Mouse (Mus musculus) embryonic facial prominence, embryonic 10.5 days (tissue): ENCODE measurements around the gene Mdh2. TPM values are rescaled to one million over a fixed set of nuclear protein-coding genes. Genes with fewer than 3 reads are reported as not detected.

Source experiments
- DNase-seq: peaks from one replicate; pipeline ENCODE4 v3.0.0-alpha.2; 2017; ENCODE audit warnings: low spot score
- H3K27ac ChIP-seq: fragments of 300-500 bp; sonication (generic); replicated peaks from 2 replicates; pipeline ENCODE4 v1.5.1; 2016; ENCODE audit warnings: mild to moderate bottlenecking
- H3K27me3 ChIP-seq: fragments of 300-500 bp; sonication (generic); replicated peaks from 2 replicates; pipeline ENCODE4 v1.6.1; 2016; ENCODE audit warnings: low read depth, mild to moderate bottlenecking; ENCODE audit not compliant: poor library complexity, severe bottlenecking
- H3K36me3 ChIP-seq: fragments of 300-500 bp; sonication (generic); replicated peaks from 2 replicates; pipeline ENCODE4 v1.6.1; 2016; ENCODE audit warnings: mild to moderate bottlenecking, moderate library complexity
- H3K4me1 ChIP-seq: fragments of 300-500 bp; sonication (generic); 2 replicates; pipeline ENCODE4 v1.6.1; 2016
- H3K4me3 ChIP-seq: fragments of 300-500 bp; sonication (generic); 2 replicates; pipeline ENCODE4 v1.5.1; 2016; ENCODE audit warnings: mild to moderate bottlenecking, moderate library complexity
- H3K9me3 ChIP-seq: fragments of 300-500 bp; sonication (generic); 2 replicates; pipeline ENCODE4 v1.6.1; 2016; ENCODE audit warnings: mild to moderate bottlenecking
- WGBS: fragments of 180-500 bp; shearing (Covaris S2); methylation state at CpG from one replicate; pipeline ENCODE4 v1.1.7; 2016; 5-methylcytosine and 5-hydroxymethylcytosine counted together
- microRNA-seq: library from miRNA; unstranded; fragments of <30 nt; microRNA quantifications from one replicate; pipeline ENCODE4, GENCODE M21; 2017
- polyA plus RNA-seq: library from polyadenylated mRNA; unstranded; fragments of >200 nt; fragmentation: Nextera tagmentation; extraction: Ambion mirVana; gene quantifications from 2 replicates; pipeline ENCODE4 v1.2.1, GENCODE M21; 2016

Mdh2 gene
- polyA plus RNA-seq, 1 experiment from 2014 or later, result 603 TPM

GRCm38 (mm10) chr5:135812991-135813390, 34.7 kb downstream of the Mdh2 start:
- no peaks in the 10 kb centered on the region for H3K4me1 ChIP-seq
- no peak for DNase-seq

GRCm38 (mm10) chr5:135818491-135818890, 40.2 kb downstream of the Mdh2 start:
- peaks cover 8% of the 10 kb centered on the region for H3K4me1 ChIP-seq
- no peak for DNase-seq
- WGBS, result 53% methylated on average over 7 of the region's 7 CpGs
- no peak overlapping the region for H3K27ac ChIP-seq
- no peaks in the 10 kb centered on the region for H3K36me3 ChIP-seq
- H3K27me3 ChIP-seq, result peaks cover 17% of the 10 kb centered on the region
- H3K9me3 ChIP-seq, result no peaks in the 10 kb centered on the region
- no peak overlapping the region for H3K4me3 ChIP-seq

More at GRCm38 (mm10) chr5:135812991-135813390, 34.7 kb downstream of the Mdh2 start:
- H3K4me3 ChIP-seq, result no peak overlapping the region
- WGBS, result 70% methylated on average over 5 of the region's 5 CpGs
- no peaks in the 10 kb centered on the region for H3K27me3 ChIP-seq
- no peaks in the 10 kb centered on the region for H3K36me3 ChIP-seq
- H3K27ac ChIP-seq, result no peak overlapping the region
- no peaks in the 10 kb centered on the region for H3K9me3 ChIP-seq

GRCm38 (mm10) chr5:135822316-135822944, 44.1 kb downstream of the Mdh2 start:
- Histone ChIP-seq H3K27me3 (peaks cover 17% of the 10 kb centered on the region), H3K4me3 (no peak overlapping the region), H3K36me3 (no peaks in the 10 kb centered on the region), H3K4me1 (peaks cover 16% of the 10 kb centered on the region), H3K27ac (no peak overlapping the region), H3K9me3 (no peaks in the 10 kb centered on the region)
- peak; percentile 31 for DNase-seq
- 22% methylated on average over 7 of the region's 7 CpGs for WGBS

- 62% methylated on average over 3 of the region's 3 CpGs for WGBS
- Histone ChIP-seq H3K4me1 (peaks cover 16% of the 10 kb centered on the region), H3K4me3 (no peak overlapping the region), H3K27me3 (peaks cover 4% of the 10 kb centered on the region; the same call in 1 of the 2 replicates), H3K27ac (no peak overlapping the region), H3K9me3 (no peaks in the 10 kb centered on the region), H3K36me3 (no peaks in the 10 kb centered on the region)
- DNase-seq, result no peak
Observed at GRCm38 (mm10) chr5:135824517-135824916, 46.2 kb downstream of the Mdh2 start.

- 0 out of 2 replicates have a peak overlapping the region, but pooled peaks have one; percentile 24 for H3K27ac ChIP-seq
- 44% methylated on average over 6 of the region's 6 CpGs for WGBS
Observed at GRCm38 (mm10) chr5:135826225-135826624, 47.9 kb downstream of the Mdh2 start.

GRCm38 (mm10) chr5:135829381-135829780, 51.1 kb downstream of the Mdh2 start:
- no peak for DNase-seq
- H3K4me1 ChIP-seq, result peaks cover 8% of the 10 kb centered on the region
- no peak overlapping the region for H3K4me3 ChIP-seq
- no peaks in the 10 kb centered on the region for H3K36me3 ChIP-seq
- peaks cover 20% of the 10 kb centered on the region for H3K27me3 ChIP-seq
- 87% methylated on average over 8 of the region's 8 CpGs for WGBS
- H3K9me3 ChIP-seq, result no peaks in the 10 kb centered on the region
- H3K27ac ChIP-seq, result no peak overlapping the region

More at GRCm38 (mm10) chr5:135826225-135826624, 47.9 kb downstream of the Mdh2 start:
- peaks cover 16% of the 10 kb centered on the region for H3K4me1 ChIP-seq
- no peak overlapping the region for H3K4me3 ChIP-seq
- DNase-seq, result no peak
- no peaks in the 10 kb centered on the region for H3K9me3 ChIP-seq
- 0 out of 2 replicates have a peak, but pooled peaks cover 3% of the 10 kb centered on the region for H3K27me3 ChIP-seq
- H3K36me3 ChIP-seq, result no peaks in the 10 kb centered on the region

- Histone ChIP-seq H3K4me1 (peaks cover 16% of the 10 kb centered on the region), H3K27me3 (peaks cover 48% of the 10 kb centered on the region), H3K4me3 (no peak overlapping the region), H3K36me3 (no peaks in the 10 kb centered on the region), H3K9me3 (no peaks in the 10 kb centered on the region), H3K27ac (no peak overlapping the region)
- no peak for DNase-seq
- 43% methylated on average over 4 of the region's 4 CpGs for WGBS
Observed at GRCm38 (mm10) chr5:135832729-135833128, 54.4 kb downstream of the Mdh2 start.

- H3K9me3 ChIP-seq, result no peaks in the 10 kb centered on the region
- peak overlapping the region; percentile 55 for H3K27ac ChIP-seq
- under 1% methylated on average over 47 of the region's 47 CpGs for WGBS
- H3K36me3 ChIP-seq, result no peaks in the 10 kb centered on the region
- peaks cover 48% of the 10 kb centered on the region for H3K27me3 ChIP-seq
- peak; percentile 93 for DNase-seq
- peak overlapping the region; percentile 67 for H3K4me3 ChIP-seq
- peaks cover 16% of the 10 kb centered on the region for H3K4me1 ChIP-seq
Observed at GRCm38 (mm10) chr5:135834769-135835491, 56.6 kb downstream of the Mdh2 start.

GRCm38 (mm10) chr5:135835492-135835858, 57.2 kb downstream of the Mdh2 start:
- no peak overlapping the region for H3K27ac ChIP-seq
- peaks cover 16% of the 10 kb centered on the region for H3K4me1 ChIP-seq
- no peak for DNase-seq
- H3K27me3 ChIP-seq, result peaks cover 54% of the 10 kb centered on the region
- 4% methylated on average over 12 of the region's 12 CpGs for WGBS
- H3K4me3 ChIP-seq, result peak overlapping the region; percentile 67
- H3K36me3 ChIP-seq, result no peaks in the 10 kb centered on the region
- H3K9me3 ChIP-seq, result no peaks in the 10 kb centered on the region

GRCm38 (mm10) chr5:135835981-135836380, 57.7 kb downstream of the Mdh2 start:
- Histone ChIP-seq H3K27ac (no peak overlapping the region), H3K36me3 (no peaks in the 10 kb centered on the region), H3K4me3 (peak overlapping the region; percentile 67), H3K4me1 (peaks cover 16% of the 10 kb centered on the region), H3K9me3 (no peaks in the 10 kb centered on the region), H3K27me3 (peaks cover 58% of the 10 kb centered on the region)
- 20% methylated on average over 12 of the region's 12 CpGs for WGBS
- no peak for DNase-seq

Small RNAs within 50 kb of the gene (microRNA-seq; reads per million reads assigned to microRNA genes)
- gene Gm23268 (not detected), gene Mir7034 (not detected)

Other genes starting within 250 kb of the Mdh2 start
- 64.6 and 66.1 TPM in 2 replicates for gene Hip1, start 233.4 kb upstream of the Mdh2 start, polyA plus RNA-seq
- not detected in 2 replicates for gene Ccl26, start 214.9 kb upstream of the Mdh2 start, polyA plus RNA-seq
- gene Ccl24, start 205.4 kb upstream of the Mdh2 start, polyA plus RNA-seq, result 0.75 and 0.86 TPM in 2 replicates
- gene Rhbdd2, start 145.9 kb upstream of the Mdh2 start, polyA plus RNA-seq, result 52.6 and 59.7 TPM in 2 replicates
- 97.3 and 103 TPM in 2 replicates for gene Por, start 108.4 kb upstream of the Mdh2 start, polyA plus RNA-seq
- 54.7 and 59.3 TPM in 2 replicates for gene Tmem120a, start 34.0 kb upstream of the Mdh2 start, polyA plus RNA-seq
- 0.30 and 0.31 TPM in 2 replicates for gene Styxl1, start 95 bp upstream of the Mdh2 start, polyA plus RNA-seq
- gene Srrm3, start 28.4 kb downstream of the Mdh2 start, polyA plus RNA-seq, result 4.9 and 5.3 TPM in 2 replicates
- gene Hspb1, start 109.4 kb downstream of the Mdh2 start, polyA plus RNA-seq, result 24.0 and 24.4 TPM in 2 replicates
- gene Ywhag, start 156.1 kb downstream of the Mdh2 start, polyA plus RNA-seq, result 244 and 257 TPM in 2 replicates
- 3.1 and 4.0 TPM in 2 replicates for gene Ssc4d, start 196.1 kb downstream of the Mdh2 start, polyA plus RNA-seq
- not detected in 2 replicates for gene Zp3, start 201.6 kb downstream of the Mdh2 start, polyA plus RNA-seq
- gene Dtx2, start 216.3 kb downstream of the Mdh2 start, polyA plus RNA-seq, result 38.5 and 39.2 TPM in 2 replicates